Mouse (Mus musculus) olfactory bulb, adult 2 months (tissue): ENCODE measurements around the gene Fam209.

Experiments
- CTCF ChIP-seq: fragments of 200-500 bp; IDR thresholded peaks from 2 replicates; pipeline ENCODE4 v1.5.1; 2012; ENCODE audit warnings: low read depth, mild to moderate bottlenecking, low read length, moderate library complexity; ENCODE audit not compliant: insufficient read depth
- POLR2A ChIP-seq: fragments of 200-500 bp; IDR thresholded peaks from 2 replicates; pipeline ENCODE4 v1.6.1; 2012; ENCODE audit warnings: mild to moderate bottlenecking, low read depth, low read length, moderate library complexity; ENCODE audit not compliant: insufficient read depth

DNA sequence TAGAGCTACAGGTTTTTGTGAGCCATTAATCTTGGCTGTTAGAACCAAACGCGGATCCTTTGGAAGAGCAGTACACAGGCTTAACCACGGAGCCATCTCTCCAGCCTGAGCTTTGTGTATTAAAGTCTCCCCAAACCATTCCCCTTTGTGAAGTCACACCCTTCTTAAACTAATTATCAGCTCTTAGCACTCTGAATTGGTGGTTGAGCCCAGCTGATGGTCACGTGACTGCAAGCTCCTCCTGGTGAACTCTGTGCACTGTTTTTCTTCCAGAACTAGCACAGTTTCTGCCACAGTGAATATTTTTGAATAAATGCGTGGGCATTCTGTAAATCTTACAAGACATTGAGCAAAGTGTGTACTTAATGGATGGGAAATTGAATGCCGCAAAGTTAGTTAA, 31.1 kb upstream of the Fam209 start:
- no peak for TF ChIP-seq CTCF
- TF ChIP-seq POLR2A, result no peak
